Mouse (Mus musculus) forebrain, embryonic 16.5 days (tissue): ENCODE measurements around the gene Tcerg1l. TPM values are rescaled to one million over a fixed set of nuclear protein-coding genes. Genes with fewer than 3 reads are reported as not detected.

Experiments used
- ATAC-seq: fragments of 200-750 bp; cut with Nextera tagmentation; 2 replicates; pipeline ENCODE4 v1.8.0; 2017; ENCODE audit warnings: mild to moderate bottlenecking, moderate library complexity
- H3K27ac ChIP-seq: fragments of 300-500 bp; sonication (generic); 2 replicates; pipeline ENCODE4 v1.5.1; 2014; ENCODE audit warnings: low read length, control low read depth
- H3K27me3 ChIP-seq: fragments of 300-500 bp; sonication (generic); replicated peaks from 2 replicates; pipeline ENCODE4 v1.6.1; 2014; ENCODE audit warnings: low read length; ENCODE audit not compliant: control insufficient read depth, insufficient read depth
- H3K36me3 ChIP-seq: fragments of 300-500 bp; sonication (generic); 2 replicates; pipeline ENCODE4 v1.6.1; 2014; ENCODE audit not compliant: control insufficient read depth, insufficient read depth
- H3K4me1 ChIP-seq: fragments of 300-500 bp; sonication (generic); replicated peaks from 2 replicates; pipeline ENCODE4 v1.6.1; 2014; ENCODE audit warnings: low read length; ENCODE audit not compliant: control insufficient read depth, insufficient read depth
- H3K4me2 ChIP-seq: fragments of 300-500 bp; sonication (generic); 2 replicates; pipeline ENCODE4 v1.6.1; 2014; ENCODE audit warnings: mild to moderate bottlenecking, low read length, control low read depth
- H3K4me3 ChIP-seq: fragments of 300-500 bp; sonication (generic); replicated peaks from 2 replicates; pipeline ENCODE4 v1.5.1; 2014; ENCODE audit warnings: mild to moderate bottlenecking, low read length, control low read depth
- H3K9ac ChIP-seq: fragments of 300-500 bp; sonication (generic); replicated peaks from 2 replicates; pipeline ENCODE4 v1.6.1; 2014; ENCODE audit warnings: low read depth, low read length, control low read depth
- H3K9me3 ChIP-seq: fragments of 300-500 bp; sonication (generic); 2 replicates; pipeline ENCODE4 v1.6.1; 2016; ENCODE audit warnings: low read length; ENCODE audit not compliant: control insufficient read depth
- WGBS: fragments of 180-500 bp; shearing (Covaris S2); extraction: QIAGEN DNeasy Blood & Tissue Kit; methylation state at CpG from one replicate; pipeline ENCODE4 v1.1.7; 2014; 5-methylcytosine and 5-hydroxymethylcytosine counted together
- polyA plus RNA-seq: library from polyadenylated mRNA; unstranded; fragments of >200 nt; fragmentation: Nextera tagmentation; extraction: Ambion mirVana; gene quantifications from 2 replicates; pipeline ENCODE4 v1.2.1, GENCODE M21; 2015

The Tcerg1l gene
- polyA plus RNA-seq, 1 experiment from 2014 or later: 11.2 TPM

- no peak overlapping the region for H3K9ac ChIP-seq
- ATAC-seq: no peak
- H3K36me3 ChIP-seq: no peaks in the 10 kb centered on the region
- no peaks in the 10 kb centered on the region for H3K4me1 ChIP-seq
- 78% methylated on average over 7 of the region's 7 CpGs for WGBS
- H3K4me2 ChIP-seq: no peak overlapping the region
- H3K27ac ChIP-seq: no peak overlapping the region
- H3K27me3 ChIP-seq: no peaks in the 10 kb centered on the region
- no peaks in the 10 kb centered on the region for H3K9me3 ChIP-seq
- no peak overlapping the region for H3K4me3 ChIP-seq
These were observed 23.2 kb downstream of the Tcerg1l start for GRCm38 (mm10) chr7:138374376-138374775.

- Histone ChIP-seq H3K36me3 (no peaks in the 10 kb centered on the region), H3K27me3 (no peaks in the 10 kb centered on the region), H3K4me1 (no peaks in the 10 kb centered on the region), H3K4me3 (no peak overlapping the region), H3K9me3 (no peaks in the 10 kb centered on the region), H3K27ac (no peak overlapping the region), H3K4me2 (no peak overlapping the region), H3K9ac (no peak overlapping the region)
- ATAC-seq: no peak
- WGBS: 82% methylated on average over 5 of the region's 5 CpGs
These were observed 24.0 kb downstream of the Tcerg1l start for GRCm38 (mm10) chr7:138373530-138373929.

- Histone ChIP-seq H3K4me3 (no peak overlapping the region), H3K36me3 (no peaks in the 10 kb centered on the region), H3K4me2 (no peak overlapping the region), H3K27ac (no peak overlapping the region), H3K27me3 (no peaks in the 10 kb centered on the region), H3K9ac (no peak overlapping the region), H3K9me3 (no peaks in the 10 kb centered on the region), H3K4me1 (no peaks in the 10 kb centered on the region; the same call in 1 of the 2 replicates)
- WGBS: 79% methylated on average over 7 of the region's 7 CpGs
- ATAC-seq: no peak
These were observed 30.0 kb downstream of the Tcerg1l start for GRCm38 (mm10) chr7:138367570-138367969.

- Histone ChIP-seq H3K36me3 (no peaks in the 10 kb centered on the region), H3K27ac (no peak overlapping the region), H3K27me3 (no peaks in the 10 kb centered on the region), H3K4me3 (no peak overlapping the region), H3K9me3 (no peaks in the 10 kb centered on the region), H3K4me1 (no peaks in the 10 kb centered on the region; the same call in 1 of the 2 replicates), H3K4me2 (no peak overlapping the region), H3K9ac (no peak overlapping the region)
- 77% methylated on average over 8 of the region's 8 CpGs for WGBS
- no peak for ATAC-seq
These were observed 32.0 kb downstream of the Tcerg1l start for GRCm38 (mm10) chr7:138365519-138365918.

- Histone ChIP-seq H3K9me3 (no peaks in the 10 kb centered on the region), H3K36me3 (no peaks in the 10 kb centered on the region), H3K9ac (no peak overlapping the region), H3K4me1 (no peaks in the 10 kb centered on the region), H3K27me3 (no peaks in the 10 kb centered on the region), H3K4me2 (no peak overlapping the region), H3K27ac (no peak overlapping the region), H3K4me3 (no peak overlapping the region)
- WGBS: 73% methylated on average over 8 of the region's 8 CpGs
- ATAC-seq: no peak
These were observed 40.1 kb downstream of the Tcerg1l start for GRCm38 (mm10) chr7:138357475-138357874.

GRCm38 (mm10) chr7:138356655-138357449 lies 40.7 kb downstream of the Tcerg1l start:
- H3K4me2 ChIP-seq: no peak overlapping the region
- H3K9me3 ChIP-seq: no peaks in the 10 kb centered on the region
- H3K27me3 ChIP-seq: no peaks in the 10 kb centered on the region
- H3K4me1 ChIP-seq: no peaks in the 10 kb centered on the region
- H3K9ac ChIP-seq: no peak overlapping the region
- no peak overlapping the region for H3K4me3 ChIP-seq
- no peak for ATAC-seq
- 64% methylated on average over 2 of the region's 2 CpGs for WGBS
- H3K36me3 ChIP-seq: no peaks in the 10 kb centered on the region
- H3K27ac ChIP-seq: no peak overlapping the region

GRCm38 (mm10) chr7:138345451-138345850 lies 52.1 kb downstream of the Tcerg1l start:
- 29% methylated on average over 6 of the region's 6 CpGs for WGBS
- ATAC-seq: peak; percentile 40; the same call in 1 of the 2 replicates
- no peaks in the 10 kb centered on the region for H3K36me3 ChIP-seq
- H3K4me2 ChIP-seq: no peak overlapping the region
- H3K9ac ChIP-seq: no peak overlapping the region
- no peak overlapping the region for H3K27ac ChIP-seq
- no peak overlapping the region for H3K4me3 ChIP-seq
- H3K4me1 ChIP-seq: no peaks in the 10 kb centered on the region
- H3K27me3 ChIP-seq: no peaks in the 10 kb centered on the region
- H3K9me3 ChIP-seq: no peaks in the 10 kb centered on the region

GRCm38 (mm10) chr7:138338451-138338850 lies 59.1 kb downstream of the Tcerg1l start:
- H3K4me2 ChIP-seq: no peak overlapping the region
- no peaks in the 10 kb centered on the region for H3K9me3 ChIP-seq
- no peak overlapping the region for H3K9ac ChIP-seq
- 78% methylated on average over 4 of the region's 4 CpGs for WGBS
- no peak overlapping the region for H3K27ac ChIP-seq
- no peak for ATAC-seq
- H3K36me3 ChIP-seq: no peaks in the 10 kb centered on the region
- no peaks in the 10 kb centered on the region for H3K4me1 ChIP-seq
- H3K4me3 ChIP-seq: no peak overlapping the region
- H3K27me3 ChIP-seq: no peaks in the 10 kb centered on the region

- H3K9ac ChIP-seq: no peak overlapping the region
- H3K27ac ChIP-seq: no peak overlapping the region
- 55% methylated on average over 5 of the region's 5 CpGs for WGBS
- no peak for ATAC-seq
- no peaks in the 10 kb centered on the region for H3K27me3 ChIP-seq
- no peak overlapping the region for H3K4me3 ChIP-seq
- H3K4me1 ChIP-seq: no peaks in the 10 kb centered on the region
- no peaks in the 10 kb centered on the region for H3K9me3 ChIP-seq
- H3K4me2 ChIP-seq: no peak overlapping the region
- H3K36me3 ChIP-seq: no peaks in the 10 kb centered on the region
These were observed 59.6 kb downstream of the Tcerg1l start for GRCm38 (mm10) chr7:138337946-138338345.
